Mouse (Mus musculus): ENCODE data around the gene Calu.

DNA sequence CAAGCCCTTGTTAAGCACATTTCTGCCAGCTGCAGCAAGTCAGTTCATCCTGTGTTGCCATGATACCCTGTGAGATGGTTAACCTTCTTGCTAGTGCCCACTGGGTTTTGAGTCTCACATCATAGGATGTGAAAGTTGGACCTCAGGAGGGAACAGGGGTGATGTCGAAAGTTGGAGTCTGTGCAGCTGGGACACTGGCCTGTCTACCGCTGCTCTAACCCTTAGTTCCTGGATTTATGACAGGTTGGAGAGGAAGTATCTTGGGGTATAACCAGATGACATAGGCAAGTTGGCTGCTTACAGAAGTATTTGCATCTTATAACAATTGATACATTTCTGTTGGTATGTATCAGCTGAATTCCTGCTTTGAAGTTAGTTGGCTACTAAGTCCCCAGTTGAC lies 72.7 kb downstream of the Calu start:
- TF ChIP-seq POLR2A (IDR thresholded peaks at IDR 0.05; ENCODE audit: low read depth, low read length) = no peak
- TF ChIP-seq CTCF (conservative IDR thresholded peaks at IDR 0.05; ENCODE audit: insufficient read depth, insufficient read length, low read depth, low read length) = no peak
